Mouse (Mus musculus): ENCODE measurements around the gene Setd7.

- TF ChIP-seq CTCF (IDR thresholded peaks at IDR 0.05; ENCODE audit: low read depth): no peak
- no peak for TF ChIP-seq EP300 (IDR thresholded peaks at IDR 0.05; ENCODE audit: low read depth)
These were observed 75.3 kb downstream of the Setd7 start for GRCm38 (mm10) chr3:51485347-51485746.

Measured in liver, postnatal 0 days (tissue).